In the genomic region with DNA sequence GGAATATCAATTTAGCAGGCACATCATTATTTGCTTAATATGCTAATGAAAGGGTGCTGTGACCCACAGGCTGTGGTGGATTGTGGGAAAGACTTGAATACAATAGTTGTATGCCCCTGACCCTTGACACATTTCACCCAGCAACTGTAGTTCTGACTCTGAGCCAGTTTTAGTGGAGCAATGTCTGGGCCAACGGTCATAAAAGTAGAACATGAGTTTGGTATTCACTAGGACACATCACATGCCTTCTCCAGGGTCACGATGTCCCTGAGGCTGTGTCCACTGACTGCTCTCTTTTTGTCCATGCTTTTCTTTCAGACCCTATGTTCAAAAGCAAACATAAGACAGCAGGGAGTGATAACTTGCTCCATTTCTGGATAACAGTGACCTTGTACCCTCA, we compare ENCODE assay signal across 14 mouse cellular contexts. TPM values are rescaled to one million over a fixed set of nuclear protein-coding genes. Genes with fewer than 3 reads are reported as not detected.
A peak's percentile ranks its signal among the peaks of the same experiment; 100 is the strongest.
DNase-seq lines count a peak whose midpoint lies in the region.
"Had no signal": no experiment of that assay in that cellular context is flagged by ENCODE, and none has a peak within 500 bp of the region (broad histone marks: within the 10 kb centered on the region; RNA-seq: fewer than 3 reads in every experiment).

No protein-coding gene starts in this region.

- H3K4me3 ChIP-seq in brown adipose tissue, adult 24 weeks (ENCODE audit: insufficient read depth, low read depth, low read length), result no peak overlapping the region
- H3K4me3 ChIP-seq: embryonic facial prominence, embryonic 13.5 days; forebrain, embryonic 10.5 days had no signal

- peak; percentile 30 to 53 for DNase-seq in heart, adult 9 months (ENCODE audit: low spot score in 2 of 2)
- no peak for DNase-seq in heart, postnatal 25 days (ENCODE audit: low spot score)
- peak; percentile 40 for DNase-seq in ovary, adult 18-20 months (ENCODE audit: low spot score)
- no peak for DNase-seq in ovary, postnatal 14 days (ENCODE audit: low spot score)
- DNase-seq in right cerebral cortex, adult 18-20 months, result no peak
- no peak for DNase-seq in urinary bladder, adult 2 months (ENCODE audit: low spot score)
- DNase-seq: cerebellum, adult 18-20 months; gastrocnemius, postnatal 14 days; lung, postnatal 4 days; thymus, postnatal 4 days had no signal

- H3K4me1 ChIP-seq in brown adipose tissue, adult 24 weeks (ENCODE audit: control insufficient read depth, insufficient read depth, insufficient read length, low read length), result peaks cover 6% of the 10 kb centered on the region
- H3K4me1 ChIP-seq: embryonic facial prominence, embryonic 13.5 days had no signal

- intact Hi-C loops in heart, postnatal 25 days (cut with DNase I), result no loop called here

- peak overlapping the region; percentile 91 for H3K27ac ChIP-seq in brown adipose tissue, adult 24 weeks (replicated peaks; ENCODE audit: low read depth, low read length)
- H3K27ac ChIP-seq: embryonic facial prominence, embryonic 13.5 days; forebrain, embryonic 10.5 days; stomach, postnatal 0 days had no signal

RNA-seq across cellular contexts. Expression of gene Eci2, which starts 40.2 kb away (rescaled TPM):
- 100 to 1,000 TPM; 262 to 265 TPM for total RNA-seq in heart, postnatal 25 days (2021)
- polyA plus RNA-seq in brown adipose tissue, adult 24 weeks (2012; ENCODE audit: insufficient read depth, insufficient read length, missing spikeins), result 255 and 275 TPM in 2 replicates
- 85.1 and 86.0 TPM in 2 replicates for polyA plus RNA-seq in urinary bladder, adult 2 months (2012; rRNA removed)

Comparison
In these comparisons a context has a peak if more than half of its experiments do, and no peak if none do; other contexts are left out.
1. DNase-seq: peak in heart, adult 9 months (2 of 2) and ovary, adult 18-20 months (single experiment); none in heart, postnatal 25 days (single experiment), ovary, postnatal 14 days (single experiment), right cerebral cortex, adult 18-20 months (single experiment) and urinary bladder, adult 2 months (single experiment).